Mouse (Mus musculus): ENCODE results near the gene Rhbg. TPM values are rescaled to one million over a fixed set of nuclear protein-coding genes. Genes with fewer than 3 reads are reported as not detected.
A peak's percentile ranks its signal among the peaks of the same experiment; 100 is the strongest.
"Not testable (repeated sequence)": the region's sequence is repeated elsewhere in the genome, so short reads cannot be mapped to it uniquely, and the experiment has no call there.

Rhbg gene
- polyA plus RNA-seq (2014; fragmentation: Nextera tagmentation; extraction: Ambion mirVana): 0.10 TPM in 1 of 2 replicates, not detected in the other

DNA sequence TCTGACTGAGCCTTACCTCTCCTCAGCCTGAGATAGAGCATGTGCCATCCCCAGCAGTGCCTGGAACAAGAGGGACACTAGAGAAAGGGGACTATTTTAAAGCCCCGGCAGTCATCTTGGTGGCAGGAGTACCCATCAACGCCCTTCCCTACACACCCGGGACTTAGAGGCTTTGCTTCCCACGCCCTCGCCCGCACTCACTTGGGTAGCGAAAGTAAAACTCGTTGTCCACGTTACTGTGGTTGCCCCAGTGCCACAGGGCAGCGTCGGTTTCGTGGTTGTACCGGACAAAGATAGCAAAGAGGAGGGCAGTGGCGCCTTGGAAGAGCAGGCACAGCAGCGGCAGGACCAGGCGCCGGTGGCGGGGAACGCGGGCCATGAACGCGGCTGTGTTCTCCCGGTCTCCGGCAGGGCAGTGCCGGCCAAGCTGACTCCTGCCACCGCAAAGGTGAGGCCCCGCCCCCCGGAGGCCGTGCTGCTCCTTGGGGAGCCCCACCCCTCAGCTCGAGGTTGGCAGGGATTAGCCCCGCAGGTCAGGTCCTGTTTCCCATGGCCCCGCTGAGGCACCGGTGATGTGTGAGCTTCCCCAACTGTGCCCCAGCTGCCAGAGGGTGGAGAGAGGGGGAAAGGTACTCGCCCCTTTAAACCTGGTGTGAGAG is at the start of gene Rhbg:
Gene Rhbg (minus strand): TSS at position 442 of the 659 bp plus-strand sequence.
- Histone ChIP-seq H3K4me3 (ENCODE audit: low read depth, low read length) (peak within 1 kb of the TSS; percentile 45), H3K9ac (ENCODE audit: low read depth, low read length) (0 out of 2 replicates have a peak within 1 kb of the TSS, but pooled peaks have one; percentile 0), H3K9me3 (replicated peaks; ENCODE audit: control insufficient read depth, low read length) (no peaks in the 10 kb centered on the region), H3K4me1 (ENCODE audit: control insufficient read depth, insufficient read depth, low read length) (peaks cover 2% of the 10 kb centered on the region; the same call in 1 of the 2 replicates), H3K4me2 (peak within 1 kb of the TSS; percentile 83), H3K36me3 (ENCODE audit: control insufficient read depth, insufficient read depth, low read length) (no peaks in the 10 kb centered on the region), H3K27ac (ENCODE audit: low read depth, low read length) (no peak within 1 kb of the TSS), H3K27me3 (ENCODE audit: control insufficient read depth, insufficient read depth, low read length) (peaks cover 42% of the 10 kb centered on the region)
- ATAC-seq (replicated peaks; ENCODE audit: insufficient number of reproducible peaks, low FRiP score, low TSS enrichment): no peak; the same call in 1 of the 2 replicates
- WGBS (ENCODE audit: insufficient replicate concordance): 2% methylated on average over 34 of the region's 34 CpGs

- peaks cover 24% of the 10 kb centered on the region for H3K36me3 ChIP-seq (ENCODE audit: control insufficient read depth, insufficient read depth, low read length)
- no peak overlapping the region for H3K9ac ChIP-seq (ENCODE audit: low read depth, low read length)
- H3K27ac ChIP-seq (ENCODE audit: low read depth, low read length): no peak overlapping the region
- H3K9me3 ChIP-seq (replicated peaks; ENCODE audit: control insufficient read depth, low read length): no peaks in the 10 kb centered on the region
- H3K4me3 ChIP-seq (ENCODE audit: low read depth, low read length): no peak overlapping the region
- H3K27me3 ChIP-seq (ENCODE audit: control insufficient read depth, insufficient read depth, low read length): no peaks in the 10 kb centered on the region
- H3K4me2 ChIP-seq: no peak overlapping the region; the same call in 1 of the 2 replicates
- peaks cover 8% of the 10 kb centered on the region for H3K4me1 ChIP-seq (ENCODE audit: control insufficient read depth, insufficient read depth, low read length)
- ATAC-seq (replicated peaks; ENCODE audit: insufficient number of reproducible peaks, low FRiP score, low TSS enrichment): no peak
- WGBS (ENCODE audit: insufficient replicate concordance): 80% methylated on average over 1 of the region's 1 CpGs
These were observed 44.7 kb upstream of the Rhbg start for GRCm38 (mm10) chr3:88299172-88299571.

DNA sequence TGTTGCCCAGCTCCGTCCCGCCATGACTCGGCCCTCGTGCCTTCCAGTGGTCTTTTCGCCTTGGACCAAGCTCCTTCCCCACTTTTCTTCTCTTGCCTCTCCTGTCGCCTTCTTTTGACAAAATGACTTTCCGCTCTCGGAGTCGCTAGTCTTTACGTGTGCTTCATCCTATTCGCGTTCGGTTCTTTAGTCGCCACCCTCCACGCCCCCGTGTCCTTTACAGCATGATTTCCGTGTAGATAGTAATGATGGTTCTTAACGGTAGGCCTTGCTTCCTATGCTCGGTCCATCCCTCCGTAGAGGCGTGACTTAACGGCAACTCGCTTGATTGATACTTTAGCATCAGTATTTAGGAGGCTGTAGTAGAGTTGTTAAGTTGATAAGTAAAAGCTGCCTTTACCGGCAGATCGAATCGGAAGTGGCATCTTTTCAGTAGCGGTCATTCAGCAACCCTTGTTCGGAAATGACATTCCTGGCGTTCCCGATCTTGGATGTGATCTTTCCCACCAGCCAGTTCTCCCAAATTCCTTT is 42.9 kb upstream of the Rhbg start:
- H3K27ac ChIP-seq (ENCODE audit: low read depth, low read length): peak overlapping the region; percentile 96
- no peaks in the 10 kb centered on the region for H3K27me3 ChIP-seq (ENCODE audit: control insufficient read depth, insufficient read depth, low read length)
- peaks cover 8% of the 10 kb centered on the region for H3K4me1 ChIP-seq (ENCODE audit: control insufficient read depth, insufficient read depth, low read length)
- no peaks in the 10 kb centered on the region for H3K9me3 ChIP-seq (replicated peaks; ENCODE audit: control insufficient read depth, low read length)
- peaks cover 14% of the 10 kb centered on the region for H3K36me3 ChIP-seq (ENCODE audit: control insufficient read depth, insufficient read depth, low read length)
- peak overlapping the region; percentile 84 for H3K9ac ChIP-seq (ENCODE audit: low read depth, low read length)
- WGBS (ENCODE audit: insufficient replicate concordance): under 1% methylated on average over 30 of the region's 30 CpGs
- H3K4me3 ChIP-seq (ENCODE audit: low read depth, low read length): peak overlapping the region; percentile 81
- H3K4me2 ChIP-seq: peak overlapping the region; percentile 90
- ATAC-seq (replicated peaks; ENCODE audit: insufficient number of reproducible peaks, low FRiP score, low TSS enrichment): no peak

- WGBS (ENCODE audit: insufficient replicate concordance): under 1% methylated on average over 44 of the region's 44 CpGs
- ATAC-seq (replicated peaks; ENCODE audit: insufficient number of reproducible peaks, low FRiP score, low TSS enrichment): peak; percentile 97
- H3K36me3 ChIP-seq (ENCODE audit: control insufficient read depth, insufficient read depth, low read length): peaks cover 12% of the 10 kb centered on the region
- no peaks in the 10 kb centered on the region for H3K27me3 ChIP-seq (ENCODE audit: control insufficient read depth, insufficient read depth, low read length)
- no peaks in the 10 kb centered on the region for H3K9me3 ChIP-seq (replicated peaks; ENCODE audit: control insufficient read depth, low read length)
- peak within 1 kb of the TSS; percentile 84 for H3K9ac ChIP-seq (ENCODE audit: low read depth, low read length)
- peaks cover 8% of the 10 kb centered on the region for H3K4me1 ChIP-seq (ENCODE audit: control insufficient read depth, insufficient read depth, low read length)
- H3K27ac ChIP-seq (ENCODE audit: low read depth, low read length): peak within 1 kb of the TSS; percentile 96
- H3K4me3 ChIP-seq (ENCODE audit: low read depth, low read length): peak within 1 kb of the TSS; percentile 81
- H3K4me2 ChIP-seq: peak within 1 kb of the TSS; percentile 90
These were observed 42.2 kb upstream of the Rhbg start, which contains the start of the genes Tsacc and Cct3 for GRCm38 (mm10) chr3:88296561-88297318. Gene Tsacc, minus strand, starts transcription at chr3:88296999. Gene Cct3, plus strand, starts transcription at chr3:88297116.

GRCm38 (mm10) chr3:88296110-88296560 is 41.6 kb upstream of the Rhbg start:
- WGBS (ENCODE audit: insufficient replicate concordance): 1% methylated on average over 12 of the region's 12 CpGs
- Histone ChIP-seq H3K4me1 (ENCODE audit: control insufficient read depth, insufficient read depth, low read length) (peaks cover 8% of the 10 kb centered on the region), H3K36me3 (ENCODE audit: control insufficient read depth, insufficient read depth, low read length) (peaks cover 9% of the 10 kb centered on the region), H3K9ac (ENCODE audit: low read depth, low read length) (peak overlapping the region; percentile 80), H3K27me3 (ENCODE audit: control insufficient read depth, insufficient read depth, low read length) (no peaks in the 10 kb centered on the region), H3K27ac (ENCODE audit: low read depth, low read length) (peak overlapping the region; percentile 96), H3K9me3 (replicated peaks; ENCODE audit: control insufficient read depth, low read length) (no peaks in the 10 kb centered on the region), H3K4me3 (ENCODE audit: low read depth, low read length) (peak overlapping the region; percentile 81), H3K4me2 (peak overlapping the region; percentile 71)
- ATAC-seq (replicated peaks; ENCODE audit: insufficient number of reproducible peaks, low FRiP score, low TSS enrichment): no peak

- H3K36me3 ChIP-seq (ENCODE audit: control insufficient read depth, insufficient read depth, low read length); H3K27ac ChIP-seq (ENCODE audit: low read depth, low read length); H3K9me3 ChIP-seq (replicated peaks; ENCODE audit: control insufficient read depth, low read length); ATAC-seq (replicated peaks; ENCODE audit: insufficient number of reproducible peaks, low FRiP score, low TSS enrichment); H3K9ac ChIP-seq (ENCODE audit: low read depth, low read length); H3K4me1 ChIP-seq (ENCODE audit: control insufficient read depth, insufficient read depth, low read length); H3K27me3 ChIP-seq (ENCODE audit: control insufficient read depth, insufficient read depth, low read length): not testable (repeated sequence)
- WGBS (ENCODE audit: insufficient replicate concordance): 78% methylated on average over 1 of the region's 1 CpGs
- Histone ChIP-seq H3K4me3 (ENCODE audit: low read depth, low read length) (peak overlapping the region; percentile 81), H3K4me2 (peak overlapping the region; percentile 71)
These were observed 40.8 kb upstream of the Rhbg start for GRCm38 (mm10) chr3:88295272-88295671.

DNA sequence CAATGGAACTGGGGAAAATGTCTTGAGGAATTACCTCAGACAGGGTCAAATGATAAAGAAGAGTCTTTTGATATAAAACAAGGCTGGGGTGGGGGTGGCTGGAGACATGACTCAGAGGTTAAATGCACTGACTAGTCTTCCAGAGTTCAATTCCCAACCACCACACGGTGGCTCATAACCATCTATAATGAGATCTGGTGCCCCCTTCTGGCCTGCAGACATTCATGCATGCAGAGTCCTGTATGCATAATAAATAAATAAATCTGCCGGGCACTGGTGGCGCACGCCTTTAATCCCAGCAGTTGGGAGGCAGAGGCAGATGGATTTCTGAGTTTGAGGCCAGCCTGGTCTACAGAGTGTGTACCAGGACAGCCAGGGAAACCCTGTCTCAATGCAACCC is 37.5 kb upstream of the Rhbg start:
- ATAC-seq (replicated peaks; ENCODE audit: insufficient number of reproducible peaks, low FRiP score, low TSS enrichment): no peak
- Histone ChIP-seq H3K27me3 (ENCODE audit: control insufficient read depth, insufficient read depth, low read length) (no peaks in the 10 kb centered on the region), H3K4me1 (ENCODE audit: control insufficient read depth, insufficient read depth, low read length) (no peaks in the 10 kb centered on the region), H3K36me3 (ENCODE audit: control insufficient read depth, insufficient read depth, low read length) (no peaks in the 10 kb centered on the region), H3K27ac (ENCODE audit: low read depth, low read length) (no peak overlapping the region), H3K4me3 (ENCODE audit: low read depth, low read length) (no peak overlapping the region), H3K9ac (ENCODE audit: low read depth, low read length) (no peak overlapping the region), H3K9me3 (replicated peaks; ENCODE audit: control insufficient read depth, low read length) (no peaks in the 10 kb centered on the region), H3K4me2 (no peak overlapping the region)
- WGBS (ENCODE audit: insufficient replicate concordance): 54% methylated on average over 4 of the region's 4 CpGs

DNA sequence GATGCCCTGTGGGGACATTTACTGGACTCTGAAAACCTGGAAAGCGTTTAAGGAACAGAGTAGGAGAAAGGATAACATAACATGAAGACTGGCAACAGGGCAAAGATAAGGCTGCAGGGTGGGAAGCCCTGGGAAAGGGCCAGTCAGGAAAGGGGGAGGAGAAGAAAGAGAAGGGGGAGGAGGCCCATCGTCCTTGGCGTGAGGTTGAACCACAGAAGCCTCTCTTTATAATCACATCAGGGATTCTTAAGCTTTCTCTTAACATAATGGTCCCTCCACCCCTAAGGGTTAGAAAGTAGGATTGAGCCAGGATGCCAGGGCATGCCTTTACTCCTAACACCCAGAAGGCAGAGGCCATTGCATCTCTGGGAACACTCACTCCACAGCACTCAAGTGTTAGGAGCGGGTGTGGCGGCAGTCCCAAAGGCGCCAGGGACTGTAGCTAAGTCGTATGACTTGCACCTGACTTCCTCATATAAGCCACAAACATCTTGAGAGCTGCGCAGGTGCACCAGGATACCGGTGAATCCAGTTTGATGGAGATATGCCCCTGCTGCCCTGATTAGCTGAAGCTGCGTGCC is 33.7 kb upstream of the Rhbg start:
- H3K9ac ChIP-seq (ENCODE audit: low read depth, low read length); H3K4me1 ChIP-seq (ENCODE audit: control insufficient read depth, insufficient read depth, low read length); H3K27ac ChIP-seq (ENCODE audit: low read depth, low read length); H3K9me3 ChIP-seq (replicated peaks; ENCODE audit: control insufficient read depth, low read length); H3K36me3 ChIP-seq (ENCODE audit: control insufficient read depth, insufficient read depth, low read length); H3K4me3 ChIP-seq (ENCODE audit: low read depth, low read length); ATAC-seq (replicated peaks; ENCODE audit: insufficient number of reproducible peaks, low FRiP score, low TSS enrichment); H3K27me3 ChIP-seq (ENCODE audit: control insufficient read depth, insufficient read depth, low read length); H3K4me2 ChIP-seq: not testable (repeated sequence)
- 69% methylated on average over 8 of the region's 10 CpGs for WGBS (ENCODE audit: insufficient replicate concordance)
